Mouse (Mus musculus) frontal cortex, adult (tissue): ENCODE data around the gene Gcgr.

Experiments
- ATAC-seq: cut with Nextera tagmentation; 2 replicates; pipeline ENCODE4 v1.9.2; 2017; ENCODE audit warnings: mild to moderate bottlenecking, moderate library complexity, mixed read lengths; ENCODE audit not compliant: low TSS enrichment

Gcgr gene

DNA sequence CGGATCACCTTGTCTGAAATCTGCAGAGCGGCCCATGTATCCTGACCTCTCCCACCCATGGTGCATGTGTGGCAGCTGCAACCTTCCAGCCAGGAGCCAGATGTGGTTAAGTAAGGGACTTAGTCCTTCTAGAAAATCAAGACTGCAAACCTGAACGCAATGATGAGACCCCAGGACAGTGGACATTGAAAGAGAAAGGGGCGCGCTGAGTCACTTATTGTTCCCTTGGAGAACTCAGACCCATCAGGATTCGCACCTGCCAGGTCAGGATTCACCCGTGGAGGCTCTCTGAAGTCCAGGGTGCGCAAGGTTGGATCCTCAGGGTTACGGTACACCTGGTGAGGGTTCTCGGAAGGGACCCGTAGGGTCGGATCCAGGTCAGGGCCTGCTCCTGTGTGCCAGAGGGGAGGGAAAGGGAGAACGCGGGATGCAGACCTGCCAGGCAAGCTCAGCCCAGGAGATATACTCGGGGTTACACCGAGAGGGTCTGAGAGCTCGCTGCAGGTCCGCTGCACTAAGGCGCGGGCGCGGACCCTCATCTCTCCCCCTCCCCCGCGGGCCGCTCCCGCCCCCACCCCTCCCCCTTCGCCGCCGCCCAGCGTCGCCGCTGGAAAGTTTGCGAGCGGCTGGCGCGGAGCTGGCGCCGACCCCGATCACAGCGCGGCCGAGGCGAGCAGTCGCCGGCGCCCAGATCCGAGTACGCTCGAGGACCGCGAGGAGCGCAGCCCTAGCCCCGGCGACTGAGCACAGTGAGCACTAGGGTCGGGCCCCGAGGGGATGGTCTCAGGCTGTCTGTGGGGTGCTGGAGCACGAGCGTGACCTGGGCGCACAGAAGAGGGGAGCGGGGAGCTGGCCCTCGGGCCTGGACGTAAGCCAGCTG is at the start of gene Gcgr:
Gene Gcgr (plus strand): TSS at position 615 of the 880 bp plus-strand sequence.
- no peak for ATAC-seq

- no peak for ATAC-seq
Measured at GRCm38 (mm10) chr11:120483448-120483934, 47.0 kb upstream of the Gcgr start.

GRCm38 (mm10) chr11:120484265-120484981 is 46.1 kb upstream of the Gcgr start, which contains the start of gene Mrpl12:
TSS of gene Mrpl12 (plus strand) at chr11:120484613.
- peak; percentile 92 for ATAC-seq

GRCm38 (mm10) chr11:120485251-120485650 is 45.2 kb upstream of the Gcgr start:
- no peak; the same call in 1 of the 2 replicates for ATAC-seq

GRCm38 (mm10) chr11:120488516-120488915 is 42.0 kb upstream of the Gcgr start:
- no peak for ATAC-seq

DNA sequence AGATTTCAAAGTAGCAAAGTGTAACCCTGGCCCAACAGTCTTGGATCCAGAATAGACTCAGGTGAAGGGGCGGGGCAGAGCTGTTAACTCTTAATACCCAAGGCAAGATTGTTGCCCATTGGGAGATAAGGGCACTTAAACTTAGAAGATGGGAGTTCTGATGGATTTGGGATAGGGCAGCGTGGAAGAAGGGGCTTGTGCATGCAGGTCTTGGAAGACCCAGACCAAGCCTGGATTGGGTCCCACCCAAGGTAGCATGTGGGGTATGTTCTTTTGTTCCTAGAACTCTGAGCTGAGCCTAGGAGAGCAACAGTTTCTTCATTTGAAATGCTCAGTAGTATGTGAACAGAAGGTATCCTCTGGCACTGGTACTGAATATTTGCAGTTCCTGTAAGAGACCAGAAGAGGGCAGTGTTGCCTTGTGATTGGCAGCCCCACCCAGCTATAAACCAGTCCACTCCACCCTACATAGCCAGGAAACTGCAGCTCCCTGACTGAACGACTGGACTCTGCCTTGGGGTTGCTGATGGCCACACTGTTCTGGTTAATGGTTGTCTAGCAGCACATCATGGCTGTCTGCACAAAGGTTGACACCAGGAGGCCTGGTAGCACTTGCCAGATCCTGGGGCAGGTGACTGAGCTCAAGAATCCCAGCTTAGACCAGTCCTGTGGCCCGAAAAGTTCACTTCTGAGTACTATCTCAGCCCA is 41.3 kb upstream of the Gcgr start:
- peak; percentile 40; the same call in 1 of the 2 replicates for ATAC-seq

GRCm38 (mm10) chr11:120490291-120491046 is 40.0 kb upstream of the Gcgr start:
- no peak for ATAC-seq

DNA sequence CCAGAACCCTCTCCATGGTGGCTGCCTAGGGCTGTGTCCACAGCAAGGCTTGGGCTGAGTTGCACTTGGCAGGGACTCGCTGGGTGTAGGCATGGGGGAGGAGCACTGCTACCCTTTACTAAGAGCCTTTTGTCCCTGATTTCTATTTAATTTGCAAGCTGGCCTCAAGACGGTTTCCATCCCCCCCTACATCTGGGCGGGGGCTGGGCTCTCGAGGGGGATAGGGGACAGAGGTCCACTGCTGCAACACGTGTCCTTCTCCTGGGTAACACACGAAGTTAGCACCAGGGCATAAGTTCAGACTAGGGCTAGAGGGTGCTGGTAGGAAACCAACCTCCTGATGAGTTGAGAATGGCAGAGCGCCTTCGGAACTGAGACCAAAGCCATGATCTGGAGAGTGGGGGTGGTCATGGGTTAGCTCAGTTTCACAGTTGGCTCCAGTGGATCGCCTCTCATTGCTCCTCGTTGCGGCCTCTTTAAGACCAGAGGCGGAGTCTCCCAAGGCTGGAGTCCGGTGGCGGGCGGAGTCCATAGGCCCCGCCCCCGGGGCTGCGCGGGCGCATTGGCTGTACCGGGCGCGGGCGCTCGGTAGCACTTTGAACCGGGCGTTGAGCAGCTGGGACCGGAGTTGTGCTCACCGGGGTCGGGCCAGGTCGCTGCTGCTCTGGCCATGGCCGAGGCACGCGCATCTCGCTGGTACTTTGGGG is 39.0 kb upstream of the Gcgr start, which contains the start of gene Slc25a10:
Gene Slc25a10 (plus strand): TSS at position 524 of the 707 bp plus-strand sequence.
- peak; percentile 84 for ATAC-seq

DNA sequence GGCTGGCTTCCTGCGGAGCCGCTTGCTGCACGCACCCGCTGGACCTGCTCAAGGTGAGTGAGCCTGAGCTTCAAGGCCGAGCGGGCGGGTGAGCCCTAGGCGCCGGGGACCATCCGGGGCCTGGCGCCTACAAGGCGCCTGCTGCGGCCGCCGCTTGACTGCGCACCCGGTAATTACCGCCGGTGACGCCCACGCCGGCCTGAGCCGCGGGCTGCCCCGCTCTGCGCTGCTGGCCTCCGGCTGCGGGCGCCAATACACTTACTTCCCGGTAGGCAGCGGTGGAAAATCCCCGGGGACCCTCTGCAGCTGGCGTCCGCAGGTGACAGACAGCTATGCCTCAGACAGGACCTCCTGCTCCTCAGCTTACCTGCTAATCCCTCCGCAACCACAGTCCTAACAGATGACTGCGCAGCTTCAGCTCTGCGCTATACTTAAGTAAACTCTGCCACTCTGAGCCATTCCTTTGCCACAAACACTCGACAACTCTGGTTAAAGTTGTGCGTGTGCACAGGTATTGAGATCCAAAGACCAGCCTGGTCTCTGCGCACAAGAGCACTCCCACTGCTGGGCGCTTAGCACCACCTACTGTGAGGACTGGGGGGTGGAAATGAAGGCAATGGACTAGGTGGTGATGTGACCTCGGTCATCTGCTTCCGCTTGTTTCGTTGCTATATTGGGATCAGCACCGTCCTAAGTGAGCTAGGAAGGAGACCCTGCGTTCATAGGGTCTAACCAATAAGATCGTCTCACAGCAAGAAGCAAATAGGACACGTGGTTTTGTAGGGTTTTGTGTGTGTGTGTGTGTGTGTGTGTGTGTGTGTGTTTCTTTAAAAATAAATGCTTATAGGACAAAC is 38.2 kb upstream of the Gcgr start:
- ATAC-seq, result no peak; the same call in 1 of the 2 replicates

DNA sequence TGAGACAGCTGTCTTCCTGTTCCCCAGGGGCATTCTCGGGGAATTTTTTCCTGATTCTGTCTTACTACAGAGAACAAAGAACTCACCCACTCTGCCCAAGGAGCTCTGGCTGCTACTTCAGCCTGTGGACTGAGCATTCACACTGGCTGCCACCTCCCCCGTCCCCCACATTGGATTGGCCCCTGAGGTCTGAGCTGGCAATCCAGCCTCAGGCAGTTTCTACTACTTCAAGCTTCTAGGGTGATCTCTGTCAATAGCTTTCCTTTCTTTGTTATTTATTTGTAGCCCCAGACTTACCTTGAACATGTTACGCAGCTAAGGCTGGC is 37.7 kb upstream of the Gcgr start:
- ATAC-seq, result no peak

DNA sequence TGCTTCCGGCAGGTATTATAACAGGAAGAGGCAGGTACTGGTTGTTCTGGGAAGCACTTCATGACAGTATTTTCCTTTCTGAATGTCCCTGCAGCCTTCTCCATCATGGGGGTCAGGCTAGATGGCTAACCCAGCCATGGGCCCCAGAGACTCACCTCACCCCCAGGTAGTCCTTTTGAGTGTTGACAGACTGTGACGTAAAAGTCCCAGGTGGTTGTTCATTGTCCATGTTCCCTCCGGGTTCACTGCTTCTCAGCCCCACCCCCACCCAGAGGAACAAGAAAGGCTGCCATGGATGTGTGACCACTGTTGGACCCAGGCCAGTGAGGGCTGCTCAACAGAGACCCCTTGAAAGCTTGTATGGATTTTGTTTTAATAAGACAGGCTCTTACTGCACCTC is 37.1 kb upstream of the Gcgr start:
- no peak for ATAC-seq

- no peak for ATAC-seq
Measured at GRCm38 (mm10) chr11:120493911-120494310, 36.6 kb upstream of the Gcgr start.

GRCm38 (mm10) chr11:120497436-120497835 is 33.1 kb upstream of the Gcgr start:
- ATAC-seq, result no peak

GRCm38 (mm10) chr11:120498226-120498625 is 32.3 kb upstream of the Gcgr start:
- no peak for ATAC-seq

DNA sequence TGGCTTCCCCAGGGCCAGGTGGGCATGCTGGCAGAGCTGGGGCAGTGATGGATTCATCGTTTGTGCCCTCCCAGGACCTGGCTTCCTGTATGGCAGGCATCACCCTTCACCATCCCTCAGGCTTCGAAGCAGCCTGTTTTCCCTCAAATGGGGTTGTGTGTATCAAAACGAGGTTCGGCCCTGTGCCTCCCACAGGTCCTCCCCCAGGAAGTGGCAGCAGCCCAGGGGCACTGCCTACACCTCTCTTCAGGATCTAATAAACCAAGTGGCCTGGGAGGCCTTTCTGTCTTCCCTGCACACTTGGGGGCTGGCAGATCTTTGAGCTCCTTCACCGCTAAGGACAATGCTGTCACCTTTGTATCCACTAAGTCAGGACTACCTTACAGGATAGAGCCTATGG is 31.6 kb upstream of the Gcgr start:
- ATAC-seq, result no peak

- no peak for ATAC-seq
Measured at GRCm38 (mm10) chr11:120499894-120500293, 30.6 kb upstream of the Gcgr start.

GRCm38 (mm10) chr11:120500357-120500756 is 30.1 kb upstream of the Gcgr start:
- ATAC-seq, result no peak

DNA sequence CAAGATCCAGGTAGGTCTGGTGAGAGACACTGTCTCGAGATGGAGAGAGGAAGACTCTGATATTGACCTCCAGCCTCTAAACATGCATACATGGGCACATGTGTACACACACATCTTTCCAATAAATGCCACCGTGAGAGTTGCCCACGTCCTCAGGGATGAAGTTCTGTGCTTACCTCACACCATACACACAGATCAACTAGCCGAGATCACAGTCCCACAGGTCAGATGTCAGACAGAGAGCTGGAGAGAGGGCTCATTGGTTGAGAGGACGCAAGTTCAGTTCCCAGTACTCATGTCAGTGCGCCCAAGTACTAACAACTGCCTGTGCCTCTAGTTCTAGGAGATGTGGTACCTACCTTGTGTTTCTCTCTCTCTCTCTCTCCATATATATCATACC is 29.5 kb upstream of the Gcgr start:
- no peak for ATAC-seq

- ATAC-seq, result no peak
Measured at GRCm38 (mm10) chr11:120501701-120502100, 28.8 kb upstream of the Gcgr start.

- no peak for ATAC-seq
Measured at GRCm38 (mm10) chr11:120505661-120506060, 24.8 kb upstream of the Gcgr start.
